Mouse (Mus musculus): ENCODE results near the gene Slc4a2. TPM values are rescaled to one million over a fixed set of nuclear protein-coding genes. Genes with fewer than 3 reads are reported as not detected.

Slc4a2 gene
- polyA plus RNA-seq, 1 experiment from 2014 or later: 41.0 TPM

Other genes with a start within 250 kb of the Slc4a2 start
- gene Kcnh2, start 72.2 kb upstream of the Slc4a2 start, polyA plus RNA-seq (2015; fragmentation: Nextera tagmentation; extraction: Ambion mirVana): 1.3 and 1.4 TPM in 2 replicates
- gene Nos3, start 59.0 kb upstream of the Slc4a2 start, polyA plus RNA-seq (2015; fragmentation: Nextera tagmentation; extraction: Ambion mirVana): 5.4 and 5.9 TPM in 2 replicates
- 0.25 and 0.50 TPM in 2 replicates for gene Atg9b, start 31.7 kb upstream of the Slc4a2 start, polyA plus RNA-seq (2015; fragmentation: Nextera tagmentation; extraction: Ambion mirVana)
- 39.9 and 44.9 TPM in 2 replicates for gene Abcb8, start 30.2 kb upstream of the Slc4a2 start, polyA plus RNA-seq (2015; fragmentation: Nextera tagmentation; extraction: Ambion mirVana)
- gene Asic3, start 10.4 kb upstream of the Slc4a2 start, polyA plus RNA-seq (2015; fragmentation: Nextera tagmentation; extraction: Ambion mirVana): 3.3 and 3.5 TPM in 2 replicates
- gene Cdk5, start 307 bp upstream of the Slc4a2 start, polyA plus RNA-seq (2015; fragmentation: Nextera tagmentation; extraction: Ambion mirVana): 55.7 and 62.1 TPM in 2 replicates
- gene Fastk, start 21.4 kb downstream of the Slc4a2 start, polyA plus RNA-seq (2015; fragmentation: Nextera tagmentation; extraction: Ambion mirVana): 106 and 109 TPM in 2 replicates
- gene Tmub1, start 24.0 kb downstream of the Slc4a2 start, polyA plus RNA-seq (2015; fragmentation: Nextera tagmentation; extraction: Ambion mirVana): 20.2 and 22.8 TPM in 2 replicates
- gene Agap3, start 28.3 kb downstream of the Slc4a2 start, polyA plus RNA-seq (2015; fragmentation: Nextera tagmentation; extraction: Ambion mirVana): 31.5 and 31.6 TPM in 2 replicates
- gene Gbx1, start 103.4 kb downstream of the Slc4a2 start, polyA plus RNA-seq (2015; fragmentation: Nextera tagmentation; extraction: Ambion mirVana): 0.11 TPM in 1 of 2 replicates, not detected in the other
- 0.56 and 0.63 TPM in 2 replicates for gene Asb10, start 117.1 kb downstream of the Slc4a2 start, polyA plus RNA-seq (2015; fragmentation: Nextera tagmentation; extraction: Ambion mirVana)
- gene 4931409K22Rik, start 133.0 kb downstream of the Slc4a2 start, polyA plus RNA-seq (2015; fragmentation: Nextera tagmentation; extraction: Ambion mirVana): 0.11 TPM in 1 of 2 replicates, not detected in the other
- 112 and 115 TPM in 2 replicates for gene Abcf2, start 153.6 kb downstream of the Slc4a2 start, polyA plus RNA-seq (2015; fragmentation: Nextera tagmentation; extraction: Ambion mirVana)
- gene Chpf2, start 162.9 kb downstream of the Slc4a2 start, polyA plus RNA-seq (2015; fragmentation: Nextera tagmentation; extraction: Ambion mirVana): 24.2 and 26.4 TPM in 2 replicates
- 37.4 and 43.5 TPM in 2 replicates for gene Smarcd3, start 200.6 kb downstream of the Slc4a2 start, polyA plus RNA-seq (2015; fragmentation: Nextera tagmentation; extraction: Ambion mirVana)